Mouse (Mus musculus) 416B (cell line): Measurements from ENCODE around the gene Kdelr3.

Source experiments
- DNase-seq: peaks from one replicate; pipeline ENCODE4 v3.0.0; 2011; ENCODE audit warnings: low read depth

Gene Kdelr3

DNA sequence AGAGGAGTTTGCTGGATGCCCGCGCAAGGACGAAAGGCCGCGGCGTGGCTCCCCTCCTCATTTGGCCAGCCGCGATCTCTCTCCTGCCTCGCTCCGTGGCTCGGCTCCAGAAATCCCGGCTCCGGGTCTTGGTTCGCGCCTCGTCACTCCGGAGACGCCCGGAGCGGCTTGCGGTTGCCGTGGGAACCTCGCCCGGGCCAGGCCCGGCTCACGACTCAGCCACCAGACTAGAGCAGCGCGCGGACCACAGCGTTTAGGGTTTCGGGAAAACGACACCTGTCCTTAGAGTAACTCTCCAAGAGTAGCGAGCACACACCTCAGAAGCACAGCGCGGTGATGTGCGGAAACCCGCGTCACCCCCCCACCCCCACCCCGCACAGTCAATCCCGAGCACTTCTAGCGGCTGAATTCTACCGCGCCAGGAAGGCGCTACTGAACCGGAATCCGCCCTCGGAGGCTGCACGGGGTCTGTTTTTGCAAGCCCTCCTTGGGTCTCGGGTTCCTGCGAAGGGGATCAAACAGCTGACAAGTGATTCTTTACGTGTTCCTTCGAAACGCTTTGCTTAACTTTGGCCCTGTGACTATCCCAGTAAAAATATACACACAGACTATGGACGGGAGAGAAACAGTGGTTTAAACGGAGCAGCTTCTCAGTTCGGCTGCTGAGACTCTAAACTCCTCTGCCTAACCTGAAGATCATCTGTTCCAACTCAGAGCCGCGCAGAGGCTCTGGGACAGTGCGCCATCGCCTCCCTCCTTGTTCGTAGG, 4.5 kb upstream of the Kdelr3 start:
- no peak for DNase-seq

GRCm38 (mm10) chr15:79513940-79514339, 2.3 kb upstream of the Kdelr3 start:
- DNase-seq: no peak

DNA sequence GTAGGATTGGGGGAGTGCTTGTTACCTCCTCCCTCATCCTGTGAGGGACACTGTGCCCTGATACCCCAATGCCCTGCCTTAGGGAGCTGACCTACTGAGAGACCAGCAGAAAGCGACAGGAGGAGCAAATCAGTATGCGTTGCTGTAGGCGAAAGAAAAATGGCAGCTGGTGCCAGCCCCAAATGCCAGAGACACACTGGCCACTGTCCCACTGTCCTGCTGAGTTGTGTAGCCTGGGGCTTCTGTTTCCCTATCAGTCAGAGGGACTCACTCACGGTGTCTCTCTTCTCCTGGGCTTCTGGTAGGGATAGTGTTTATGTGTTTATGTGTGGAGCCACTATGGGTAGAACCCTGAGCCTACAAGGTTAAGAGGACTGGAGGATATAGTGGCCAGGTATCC, 1.5 kb downstream of the Kdelr3 start:
- DNase-seq: no peak

DNA sequence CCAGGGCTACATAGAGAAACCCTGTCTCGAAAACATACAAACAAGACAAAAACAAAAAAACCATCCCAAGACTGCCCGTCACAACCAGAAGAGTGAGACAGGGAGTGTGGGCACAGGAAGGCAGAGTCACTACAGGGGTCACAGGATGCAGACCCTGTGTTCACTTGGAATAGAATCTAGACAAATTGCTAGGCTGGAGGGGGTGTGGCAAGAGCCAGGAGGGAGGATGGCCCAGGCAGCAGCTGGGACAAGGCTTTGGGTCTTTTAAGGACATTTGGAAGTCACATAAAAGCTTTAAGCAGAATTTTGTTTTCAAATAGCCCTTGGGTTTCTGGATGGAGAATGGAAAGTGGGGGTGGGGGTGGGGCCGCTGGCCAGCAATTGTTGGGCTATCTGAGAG, 2.4 kb downstream of the Kdelr3 start:
- DNase-seq: no peak

- DNase-seq: peak; percentile 77
These were observed 3.4 kb downstream of the Kdelr3 start for GRCm38 (mm10) chr15:79519400-79520220.

GRCm38 (mm10) chr15:79525564-79525963, 9.4 kb downstream of the Kdelr3 start:
- DNase-seq: no peak

DNA sequence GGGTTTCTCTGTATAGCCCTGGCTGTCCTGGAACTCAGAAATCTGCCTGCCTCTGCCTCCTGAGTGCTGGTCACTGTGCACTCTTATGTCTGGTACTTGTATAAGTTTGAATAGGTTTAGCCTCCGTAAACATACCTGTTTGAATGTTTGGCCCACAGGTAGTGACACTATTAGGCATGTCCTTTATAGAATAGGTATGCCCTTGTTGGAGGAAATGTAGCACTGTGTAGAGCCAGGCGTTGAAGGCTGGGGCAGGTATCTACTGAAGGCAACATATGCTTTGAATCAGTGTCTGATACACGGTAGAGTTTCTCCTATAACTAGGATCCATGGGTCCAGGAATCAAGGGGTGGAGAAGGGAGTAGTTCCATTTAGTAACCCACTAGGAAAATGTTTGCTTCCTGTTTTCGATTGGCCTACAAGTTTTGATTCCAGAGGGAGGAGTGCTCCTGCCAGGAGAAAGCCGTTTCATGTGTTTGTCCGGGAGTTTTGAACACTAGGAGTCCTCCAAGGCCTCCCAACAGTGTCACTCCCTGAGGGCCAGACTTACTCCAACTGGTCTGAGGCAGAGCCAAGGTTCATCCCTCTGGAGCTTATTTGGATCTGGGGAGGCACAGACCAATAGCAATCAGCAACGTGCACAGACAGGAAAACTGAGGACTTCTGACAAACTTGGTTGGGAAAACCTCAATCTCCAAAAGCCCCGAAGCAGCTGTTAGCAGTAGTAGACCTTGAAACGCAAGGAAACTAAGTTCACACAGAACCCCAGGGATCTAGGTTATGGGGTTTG, 10.0 kb downstream of the Kdelr3 start:
- DNase-seq: no peak

DNA sequence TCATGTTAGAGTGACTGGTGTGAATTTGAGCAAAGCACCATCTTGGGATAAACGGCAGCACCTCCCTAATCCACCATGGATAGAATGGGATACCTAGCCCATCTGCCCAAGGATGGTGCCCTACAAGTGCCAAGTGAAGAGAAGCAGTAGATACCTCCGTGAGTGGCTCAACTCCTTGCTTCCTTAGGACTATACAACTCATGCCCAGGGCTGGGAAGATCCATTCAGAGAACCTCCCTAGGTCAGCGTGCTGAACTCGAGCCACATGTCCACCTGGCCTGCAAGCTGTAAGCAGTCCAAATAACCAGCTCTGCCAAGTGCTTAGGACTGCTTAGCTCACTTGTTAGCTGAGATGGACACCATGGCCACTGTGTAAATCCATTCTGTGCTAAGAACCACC, 11.0 kb downstream of the Kdelr3 start:
- no peak for DNase-seq

DNA sequence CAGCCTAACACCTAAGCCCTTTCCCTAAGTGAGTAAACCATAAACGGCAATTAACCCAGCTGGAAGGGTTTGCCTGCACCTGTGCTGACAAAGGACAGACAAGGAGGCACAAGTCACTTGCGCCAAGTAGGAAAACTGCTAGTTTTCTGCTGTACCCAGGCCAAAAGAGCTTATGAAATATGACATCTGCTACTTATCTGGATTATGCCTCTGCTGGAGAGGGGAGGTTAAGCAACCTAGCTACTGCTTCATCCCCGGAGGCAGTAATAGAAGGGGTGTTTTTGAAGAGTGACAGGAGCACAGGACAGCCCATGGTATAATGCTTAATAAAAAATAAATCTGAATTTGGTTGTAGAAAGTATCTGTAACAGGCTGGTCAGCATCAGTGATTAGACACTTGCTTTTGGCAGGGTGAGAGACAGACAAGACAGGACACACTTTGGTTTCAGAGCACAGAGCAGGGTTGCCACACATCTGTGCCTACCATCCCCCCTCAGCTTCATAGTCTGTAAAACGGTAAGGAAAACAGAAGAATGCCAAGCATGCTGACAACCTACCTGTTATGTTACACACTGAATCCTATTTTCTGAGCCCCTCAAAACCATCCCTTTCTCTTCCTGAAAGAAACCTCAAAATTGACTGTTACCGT, 11.9 kb downstream of the Kdelr3 start:
- no peak for DNase-seq

DNA sequence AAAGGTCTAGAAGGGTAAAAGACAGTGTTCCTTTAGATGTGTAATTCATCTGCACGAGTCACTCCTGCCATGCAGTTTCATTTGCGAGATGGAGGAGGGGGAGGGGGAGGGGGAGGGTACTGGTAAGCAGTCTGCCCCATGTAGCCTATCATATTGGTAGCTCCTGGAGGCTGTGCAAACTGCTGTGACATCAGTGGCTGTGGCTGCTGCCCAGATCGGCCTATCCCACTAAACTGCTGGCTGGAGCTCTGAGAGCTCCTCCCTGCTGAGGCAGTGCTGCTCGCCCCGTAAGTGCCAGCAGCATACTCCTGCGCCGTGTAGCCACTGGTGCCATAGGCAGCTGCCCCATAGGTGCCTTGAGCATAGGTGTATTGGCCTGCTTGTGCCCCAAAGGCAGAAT, 13.7 kb downstream of the Kdelr3 start:
- DNase-seq: no peak

DNA sequence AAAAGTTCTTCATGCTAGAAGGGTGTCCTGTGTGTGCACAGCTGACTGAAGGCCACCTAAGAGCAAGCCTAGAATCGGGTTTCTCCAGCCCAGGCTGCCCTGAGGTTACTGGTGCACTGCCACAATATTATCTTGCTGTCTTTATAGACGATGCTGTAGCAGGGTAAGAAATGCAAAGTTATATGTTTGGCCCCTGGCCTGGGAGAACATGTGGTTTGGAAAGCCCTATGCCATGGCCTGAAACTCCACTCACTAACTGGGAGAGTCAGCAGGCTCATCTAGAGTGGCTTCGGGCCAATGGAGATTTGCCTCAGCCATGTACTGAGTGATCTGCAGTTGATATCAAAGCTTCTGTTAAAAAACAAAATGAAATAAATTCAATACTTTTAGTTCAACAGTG, 17.6 kb downstream of the Kdelr3 start:
- DNase-seq: no peak

DNA sequence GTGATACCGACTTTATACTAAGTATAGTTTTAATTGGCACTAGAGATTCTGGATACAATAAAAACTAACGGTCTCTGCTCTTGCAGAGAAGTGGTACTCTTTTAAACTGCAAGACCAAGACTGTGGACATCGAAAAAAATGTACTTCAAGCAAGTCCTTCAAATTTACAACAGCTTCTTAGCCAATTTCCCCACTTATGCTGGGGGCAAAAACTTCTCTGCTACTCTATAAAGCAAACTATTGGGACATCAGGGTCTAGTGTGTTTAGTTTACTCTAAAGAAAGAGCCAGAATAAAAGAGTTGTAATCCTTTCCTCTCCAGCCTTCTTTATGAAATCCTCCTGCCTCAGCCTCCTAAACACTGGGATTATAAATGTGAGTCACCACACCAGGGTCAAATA, 27.8 kb downstream of the Kdelr3 start:
- no peak for DNase-seq

- DNase-seq: no peak
These were observed 29.3 kb downstream of the Kdelr3 start for GRCm38 (mm10) chr15:79545496-79545895.

- DNase-seq: peak; percentile 84
These were observed 29.7 kb downstream of the Kdelr3 start for GRCm38 (mm10) chr15:79545921-79546399.

DNA sequence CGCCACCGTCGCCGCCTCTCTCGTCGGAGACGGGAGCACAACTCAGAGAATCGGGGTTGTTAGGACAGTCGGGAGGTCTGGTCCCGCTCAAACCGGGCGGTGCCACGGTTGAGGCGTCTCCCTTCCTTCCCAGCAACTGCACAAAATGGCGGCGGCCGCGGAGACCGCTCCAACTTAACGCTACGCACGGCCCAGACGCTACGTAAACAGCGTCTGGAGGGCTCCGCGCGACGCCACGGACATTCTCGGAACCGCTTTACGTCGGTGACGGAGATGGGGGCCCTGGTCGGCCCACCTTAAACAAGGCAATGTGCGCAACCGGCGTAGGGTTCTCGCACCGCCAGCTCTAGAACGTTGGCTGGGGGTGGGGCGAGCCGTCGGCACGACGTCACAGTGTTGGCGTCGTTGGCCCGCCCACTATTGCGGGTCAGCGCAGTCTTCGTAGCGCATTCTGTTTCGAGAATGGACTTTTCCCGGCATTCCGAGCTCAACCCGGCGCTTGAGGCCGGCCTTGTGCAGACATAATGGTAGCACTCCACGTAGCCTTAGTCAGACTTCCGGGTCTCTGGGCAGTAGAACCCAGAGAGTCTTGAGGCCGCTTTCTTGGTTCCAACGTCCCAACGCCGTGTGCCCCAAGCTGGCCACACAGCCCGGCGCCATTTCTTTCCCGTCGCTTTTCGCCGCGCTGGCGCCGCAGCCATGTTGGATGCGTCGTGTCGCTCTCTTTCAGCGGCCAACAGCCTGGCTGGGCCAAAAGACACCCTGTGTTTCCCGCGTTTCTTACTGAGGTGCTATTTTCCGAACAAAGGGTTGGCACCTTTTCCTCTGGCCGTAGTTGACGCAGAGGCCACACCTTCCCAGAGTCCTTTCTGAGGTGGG, 30.4 kb downstream of the Kdelr3 start, which contains the start of gene Ddx17:
Gene Ddx17, minus strand, starts transcription at position 332 of the 879 bp plus-strand sequence.
- DNase-seq: peak; percentile 97

- no peak for DNase-seq
These were observed 31.1 kb downstream of the Kdelr3 start for GRCm38 (mm10) chr15:79547289-79547820.

- no peak for DNase-seq
These were observed 32.0 kb downstream of the Kdelr3 start for GRCm38 (mm10) chr15:79548226-79548625.

- no peak for DNase-seq
These were observed 36.4 kb downstream of the Kdelr3 start for GRCm38 (mm10) chr15:79552566-79552965.

DNA sequence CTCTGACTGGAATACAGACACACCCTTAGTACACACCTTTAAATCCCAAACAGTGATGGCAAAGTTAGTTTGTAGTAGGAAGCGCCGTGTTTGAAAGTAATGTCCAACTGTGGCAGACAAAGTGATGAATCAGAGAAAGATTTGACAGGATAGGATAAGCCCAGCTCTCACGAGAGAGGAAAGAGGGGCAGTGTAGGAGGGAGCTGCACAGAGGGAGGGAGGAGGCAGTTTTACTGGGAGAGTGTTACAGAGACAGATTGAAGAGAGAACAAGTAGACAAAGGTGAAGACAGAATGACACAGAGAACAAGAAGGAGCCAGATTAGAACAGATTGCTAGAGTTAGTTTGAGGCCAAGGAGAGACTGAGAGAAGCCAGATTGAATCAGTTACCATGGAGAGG, 43.4 kb downstream of the Kdelr3 start:
- DNase-seq: no peak

GRCm38 (mm10) chr15:79562417-79562816, 46.2 kb downstream of the Kdelr3 start:
- DNase-seq: no peak
